17 mouse cellular contexts compared by ENCODE assay signal in genomic region chr3:52879700-52880099, GRCm38 (mm10).
DNase-seq lines count a peak whose midpoint lies in the region; ATAC-seq and TF ChIP-seq lines count a peak whose summit lies in the region.
"Had no signal": no experiment of that assay in that cellular context is flagged by ENCODE, and none has a peak within 500 bp of the region (broad histone marks: within the 10 kb centered on the region; RNA-seq: fewer than 3 reads in every experiment).

No protein-coding gene starts in this region.

- no peaks in the 10 kb centered on the region for H3K79me2 ChIP-seq in myocyte (ENCODE audit: control insufficient read depth, insufficient read depth)

- intact Hi-C loops in gastrocnemius, adult 2 months (cut with DNase I): no loop called here
- intact Hi-C loops in gastrocnemius, postnatal 14 days (cut with DNase I; ENCODE audit: low total_unique reads): no loop called here

- DNase-seq in cerebellum, adult 18-20 months: peak; percentile 4 to 5
- DNase-seq in cerebellum, postnatal 4 days (ENCODE audit: low spot score in 2 of 2): no peak
- DNase-seq in gastrocnemius, adult 2 months: peak; percentile 31
- DNase-seq in gastrocnemius, postnatal 14 days: no peak
- DNase-seq in layer of hippocampus, adult 9-11 months: peak; percentile 8
- no peak for DNase-seq in layer of hippocampus, adult 11-12 months (ENCODE audit: low spot score)
- DNase-seq: adrenal gland, postnatal 25 days; heart, adult 2 months; lung, postnatal 10 days; right cerebral cortex, postnatal 4 days; thymus, postnatal 36 days had no signal

- H3K36me3 ChIP-seq in myocyte (ENCODE audit: control insufficient read depth, insufficient read depth): no peaks in the 10 kb centered on the region
- H3K36me3 ChIP-seq: liver, embryonic 15.5 days; neural tube, embryonic 13.5 days had no signal

- no peak overlapping the region for H3K4me2 ChIP-seq in myocyte (ENCODE audit: low read depth)
- H3K4me2 ChIP-seq: liver, embryonic 15.5 days; neural tube, embryonic 13.5 days had no signal

- H3K4me3 ChIP-seq in gastrocnemius, adult 2 months: peak overlapping the region; percentile 38; the same call in 1 of the 2 replicates
- no peak overlapping the region for H3K4me3 ChIP-seq in myocyte
- H3K4me3 ChIP-seq: heart, adult 2 months; liver, embryonic 15.5 days; neural tube, embryonic 13.5 days had no signal

- no peak for TF ChIP-seq POLR2A in myocyte (IDR thresholded peaks at IDR 0.05; ENCODE audit: insufficient read length, low read depth)

- no peaks in the 10 kb centered on the region for H3K27me3 ChIP-seq in myocyte (ENCODE audit: control insufficient read depth, insufficient read depth, insufficient read length)
- H3K27me3 ChIP-seq: liver, embryonic 15.5 days; megakaryocyte, embryonic 14.5 days; neural tube, embryonic 13.5 days had no signal

- no peak overlapping the region for H3ac ChIP-seq in myocyte (ENCODE audit: control insufficient read depth, insufficient read length)

- TF ChIP-seq CTCF in gastrocnemius, adult 2 months (IDR thresholded peaks at IDR 0.05): no peak

- no peak for ATAC-seq in erythroid progenitor cell, adult 5-6 weeks (replicated peaks; ENCODE audit: low FRiP score, poor library complexity, severe bottlenecking)
- ATAC-seq: activated CD4-positive, CD25-positive, alpha-beta regulatory T cell, adult 4 months had no signal

- peak overlapping the region; percentile 65; the same call in 1 of the 2 replicates for H3K27ac ChIP-seq in gastrocnemius, adult 2 months
- H3K27ac ChIP-seq: heart, adult 2 months; liver, embryonic 15.5 days; neural tube, embryonic 13.5 days had no signal

TF ChIP-seq in myocyte, 11 proteins besides CTCF, POLR2A, EP300 and RAD21:
- TF ChIP-seq MAX (IDR thresholded peaks at IDR 0.05; ENCODE audit: low read depth): no peak
- no peak for TF ChIP-seq MYOG (IDR thresholded peaks at IDR 0.05; ENCODE audit: control insufficient read depth in 1 of 3, insufficient read depth in 1 of 3, insufficient read length in 2 of 3, low read depth in 2 of 3)
- TF ChIP-seq TCF12 (IDR thresholded peaks at IDR 0.05; ENCODE audit: insufficient read depth, poor library complexity, severe bottlenecking): no peak
- peak in 2 of 3 experiments; percentile 28 to 73 for TF ChIP-seq MYOD1 (IDR thresholded peaks at IDR 0.05; ENCODE audit: control insufficient read depth in 1 of 3, insufficient read length in 2 of 3, low read depth in 2 of 3)
- TF ChIP-seq REST (IDR thresholded peaks at IDR 0.05; ENCODE audit: insufficient read depth, insufficient read length): no peak

Comparison
In these comparisons a context has a peak if more than half of its experiments do, and no peak if none do; other contexts are left out.
1. DNase-seq: peak in cerebellum, adult 18-20 months (2 of 2), gastrocnemius, adult 2 months (single experiment) and layer of hippocampus, adult 9-11 months (single experiment); none in cerebellum, postnatal 4 days (0 of 2), gastrocnemius, postnatal 14 days (single experiment) and layer of hippocampus, adult 11-12 months (single experiment).